16 mouse cellular contexts compared by ENCODE assay signal in the genomic region with DNA sequence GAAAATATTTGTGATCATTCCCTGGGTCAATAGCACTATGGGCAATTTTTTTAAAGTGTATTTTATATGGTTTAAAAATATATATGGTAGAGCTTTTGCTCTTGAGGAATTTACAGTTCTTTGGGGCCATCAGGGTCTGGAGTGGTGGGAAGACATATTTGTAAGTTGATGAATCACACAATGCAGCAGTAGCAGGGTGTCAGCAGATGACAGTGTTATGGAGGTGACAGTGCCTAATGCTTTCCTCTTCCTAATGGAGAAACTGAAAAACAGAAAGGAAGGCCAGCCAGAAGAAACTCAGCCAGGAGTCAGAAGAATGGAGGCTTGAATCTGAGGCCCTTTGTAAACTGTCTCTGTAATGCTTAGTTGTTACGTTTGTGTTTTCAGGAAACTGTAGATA.
"Had no signal": no experiment of that assay in that cellular context is flagged by ENCODE, and none has a peak within 500 bp of the region (broad histone marks: within the 10 kb centered on the region; RNA-seq: fewer than 3 reads in every experiment).

No protein-coding gene starts in this region.

- H3K4me2 ChIP-seq: intestine, embryonic 15.5 days; kidney, embryonic 15.5 days; limb, embryonic 13.5 days; liver, embryonic 12.5 days; liver, embryonic 15.5 days; midbrain, embryonic 13.5 days had no signal

- H3K36me3 ChIP-seq: intestine, embryonic 15.5 days; kidney, embryonic 15.5 days; limb, embryonic 10.5 days; limb, embryonic 13.5 days; liver, embryonic 12.5 days; liver, embryonic 15.5 days; midbrain, embryonic 13.5 days had no signal

- H3K27ac ChIP-seq: intestine, embryonic 15.5 days; kidney, embryonic 15.5 days; limb, embryonic 10.5 days; limb, embryonic 13.5 days; liver, embryonic 12.5 days; liver, embryonic 15.5 days; macrophage; midbrain, embryonic 13.5 days had no signal

- DNase-seq: kidney, adult 11 months; kidney, adult 8-10 months; kidney, postnatal 10 days; kidney, postnatal 36 days; liver; lung, adult 18-20 months; thymus, adult 18-20 months; thymus, postnatal 36 days had no signal

- H3K4me1 ChIP-seq: intestine, embryonic 15.5 days; limb, embryonic 13.5 days; liver, embryonic 15.5 days; midbrain, embryonic 13.5 days had no signal

- ATAC-seq: intestine, embryonic 15.5 days; liver, embryonic 12.5 days; midbrain, embryonic 13.5 days had no signal

- H3K9me3 ChIP-seq: intestine, embryonic 15.5 days; kidney, embryonic 15.5 days; limb, embryonic 10.5 days; limb, embryonic 13.5 days; liver, embryonic 12.5 days; liver, embryonic 15.5 days; midbrain, embryonic 13.5 days had no signal

- H3K27me3 ChIP-seq: intestine, embryonic 15.5 days; kidney, embryonic 15.5 days; limb, embryonic 13.5 days; liver, embryonic 12.5 days; liver, embryonic 15.5 days; midbrain, embryonic 13.5 days had no signal

- H3K9ac ChIP-seq: intestine, embryonic 15.5 days; kidney, embryonic 15.5 days; limb, embryonic 13.5 days; liver, embryonic 12.5 days; liver, embryonic 15.5 days; midbrain, embryonic 13.5 days had no signal

- H3K4me3 ChIP-seq: intestine, embryonic 15.5 days; kidney, embryonic 15.5 days; limb, embryonic 10.5 days; limb, embryonic 13.5 days; liver, embryonic 12.5 days; liver, embryonic 15.5 days; midbrain, embryonic 13.5 days had no signal
